Mouse (Mus musculus): ENCODE results near the gene Cfap43. TPM values are rescaled to one million over a fixed set of nuclear protein-coding genes. Genes with fewer than 3 reads are reported as not detected.

Cfap43 gene
- polyA plus RNA-seq, 1 experiment from 2014 or later, result not detected

GRCm38 (mm10) chr19:47900558-47900957 lies 18.5 kb downstream of the Cfap43 start:
- peaks cover 39% of the 10 kb centered on the region for H3K4me1 ChIP-seq (ENCODE audit: control insufficient read depth, insufficient read depth, low read length)
- WGBS (ENCODE audit: insufficient replicate concordance), result 73% methylated on average over 10 of the region's 10 CpGs
- H3K27me3 ChIP-seq (ENCODE audit: control insufficient read depth, insufficient read depth, low read length), result no peaks in the 10 kb centered on the region

GRCm38 (mm10) chr19:47900012-47900411 lies 19.1 kb downstream of the Cfap43 start:
- ATAC-seq (replicated peaks; ENCODE audit: insufficient number of reproducible peaks, low FRiP score, low TSS enrichment), result no peak
- Histone ChIP-seq H3K27ac (ENCODE audit: low read depth, low read length) (no peak overlapping the region), H3K27me3 (ENCODE audit: control insufficient read depth, insufficient read depth, low read length) (no peaks in the 10 kb centered on the region), H3K36me3 (ENCODE audit: control insufficient read depth, insufficient read depth, low read length) (peaks cover 21% of the 10 kb centered on the region), H3K4me1 (ENCODE audit: control insufficient read depth, insufficient read depth, low read length) (peaks cover 39% of the 10 kb centered on the region), H3K9me3 (replicated peaks; ENCODE audit: control insufficient read depth, low read length) (no peaks in the 10 kb centered on the region), H3K4me2 (no peak overlapping the region), H3K9ac (ENCODE audit: low read depth, low read length) (no peak overlapping the region), H3K4me3 (ENCODE audit: low read depth, low read length) (no peak overlapping the region)
- WGBS (ENCODE audit: insufficient replicate concordance), result 65% methylated on average over 6 of the region's 6 CpGs

More at GRCm38 (mm10) chr19:47900558-47900957, 18.5 kb downstream of the Cfap43 start:
- ATAC-seq (replicated peaks; ENCODE audit: insufficient number of reproducible peaks, low FRiP score, low TSS enrichment), result no peak
- Histone ChIP-seq H3K4me3 (ENCODE audit: low read depth, low read length) (no peak overlapping the region), H3K9ac (ENCODE audit: low read depth, low read length) (no peak overlapping the region), H3K4me2 (no peak overlapping the region), H3K36me3 (ENCODE audit: control insufficient read depth, insufficient read depth, low read length) (peaks cover 20% of the 10 kb centered on the region), H3K9me3 (replicated peaks; ENCODE audit: control insufficient read depth, low read length) (no peaks in the 10 kb centered on the region), H3K27ac (ENCODE audit: low read depth, low read length) (no peak overlapping the region)

GRCm38 (mm10) chr19:47898472-47899079 lies 20.5 kb downstream of the Cfap43 start:
- peaks cover 21% of the 10 kb centered on the region for H3K36me3 ChIP-seq (ENCODE audit: control insufficient read depth, insufficient read depth, low read length)
- no peak overlapping the region for H3K9ac ChIP-seq (ENCODE audit: low read depth, low read length)
- no peak overlapping the region for H3K4me2 ChIP-seq
- 77% methylated on average over 8 of the region's 8 CpGs for WGBS (ENCODE audit: insufficient replicate concordance)
- H3K27ac ChIP-seq (ENCODE audit: low read depth, low read length), result no peak overlapping the region
- no peak for ATAC-seq (replicated peaks; ENCODE audit: insufficient number of reproducible peaks, low FRiP score, low TSS enrichment)
- H3K4me1 ChIP-seq (ENCODE audit: control insufficient read depth, insufficient read depth, low read length), result peaks cover 35% of the 10 kb centered on the region
- H3K27me3 ChIP-seq (ENCODE audit: control insufficient read depth, insufficient read depth, low read length), result no peaks in the 10 kb centered on the region
- no peaks in the 10 kb centered on the region for H3K9me3 ChIP-seq (replicated peaks; ENCODE audit: control insufficient read depth, low read length)
- no peak overlapping the region for H3K4me3 ChIP-seq (ENCODE audit: low read depth, low read length)

- H3K27me3 ChIP-seq (ENCODE audit: control insufficient read depth, insufficient read depth, low read length), result no peaks in the 10 kb centered on the region
- H3K36me3 ChIP-seq (ENCODE audit: control insufficient read depth, insufficient read depth, low read length), result peaks cover 21% of the 10 kb centered on the region
- H3K9ac ChIP-seq (ENCODE audit: low read depth, low read length), result no peak overlapping the region
- WGBS (ENCODE audit: insufficient replicate concordance), result 90% methylated on average over 6 of the region's 6 CpGs
- no peak overlapping the region for H3K4me2 ChIP-seq
- no peak overlapping the region for H3K4me3 ChIP-seq (ENCODE audit: low read depth, low read length)
- 0 out of 2 replicates have a peak, but pooled peaks cover 4% of the 10 kb centered on the region for H3K4me1 ChIP-seq (ENCODE audit: control insufficient read depth, insufficient read depth, low read length)
- H3K27ac ChIP-seq (ENCODE audit: low read depth, low read length), result no peak overlapping the region
- no peaks in the 10 kb centered on the region for H3K9me3 ChIP-seq (replicated peaks; ENCODE audit: control insufficient read depth, low read length)
- no peak for ATAC-seq (replicated peaks; ENCODE audit: insufficient number of reproducible peaks, low FRiP score, low TSS enrichment)
Measured at GRCm38 (mm10) chr19:47893092-47893491, 26.0 kb downstream of the Cfap43 start.

GRCm38 (mm10) chr19:47891562-47892312 lies 27.4 kb downstream of the Cfap43 start:
- Histone ChIP-seq H3K4me2 (no peak overlapping the region), H3K9ac (ENCODE audit: low read depth, low read length) (no peak overlapping the region), H3K9me3 (replicated peaks; ENCODE audit: control insufficient read depth, low read length) (no peaks in the 10 kb centered on the region), H3K27me3 (ENCODE audit: control insufficient read depth, insufficient read depth, low read length) (no peaks in the 10 kb centered on the region), H3K4me3 (ENCODE audit: low read depth, low read length) (no peak overlapping the region), H3K36me3 (ENCODE audit: control insufficient read depth, insufficient read depth, low read length) (peaks cover 13% of the 10 kb centered on the region), H3K27ac (ENCODE audit: low read depth, low read length) (no peak overlapping the region), H3K4me1 (ENCODE audit: control insufficient read depth, insufficient read depth, low read length) (peaks cover 4% of the 10 kb centered on the region; the same call in 1 of the 2 replicates)
- WGBS (ENCODE audit: insufficient replicate concordance), result 65% methylated on average over 11 of the region's 11 CpGs
- ATAC-seq (replicated peaks; ENCODE audit: insufficient number of reproducible peaks, low FRiP score, low TSS enrichment), result no peak

GRCm38 (mm10) chr19:47890489-47891130 lies 28.5 kb downstream of the Cfap43 start:
- Histone ChIP-seq H3K4me2 (no peak overlapping the region), H3K36me3 (ENCODE audit: control insufficient read depth, insufficient read depth, low read length) (peaks cover 1% of the 10 kb centered on the region), H3K4me3 (ENCODE audit: low read depth, low read length) (no peak overlapping the region), H3K4me1 (ENCODE audit: control insufficient read depth, insufficient read depth, low read length) (peaks cover 11% of the 10 kb centered on the region), H3K9me3 (replicated peaks; ENCODE audit: control insufficient read depth, low read length) (no peaks in the 10 kb centered on the region), H3K9ac (ENCODE audit: low read depth, low read length) (no peak overlapping the region), H3K27me3 (ENCODE audit: control insufficient read depth, insufficient read depth, low read length) (no peaks in the 10 kb centered on the region), H3K27ac (ENCODE audit: low read depth, low read length) (no peak overlapping the region)
- no peak for ATAC-seq (replicated peaks; ENCODE audit: insufficient number of reproducible peaks, low FRiP score, low TSS enrichment)
- 67% methylated on average over 10 of the region's 10 CpGs for WGBS (ENCODE audit: insufficient replicate concordance)

- Histone ChIP-seq H3K27me3 (ENCODE audit: control insufficient read depth, insufficient read depth, low read length) (no peaks in the 10 kb centered on the region), H3K9ac (ENCODE audit: low read depth, low read length) (no peak overlapping the region), H3K27ac (ENCODE audit: low read depth, low read length) (no peak overlapping the region), H3K9me3 (replicated peaks; ENCODE audit: control insufficient read depth, low read length) (no peaks in the 10 kb centered on the region), H3K36me3 (ENCODE audit: control insufficient read depth, insufficient read depth, low read length) (no peaks in the 10 kb centered on the region), H3K4me1 (ENCODE audit: control insufficient read depth, insufficient read depth, low read length) (peaks cover 20% of the 10 kb centered on the region), H3K4me3 (ENCODE audit: low read depth, low read length) (no peak overlapping the region), H3K4me2 (no peak overlapping the region)
- no peak for ATAC-seq (replicated peaks; ENCODE audit: insufficient number of reproducible peaks, low FRiP score, low TSS enrichment)
- 87% methylated on average over 8 of the region's 8 CpGs for WGBS (ENCODE audit: insufficient replicate concordance)
Measured at GRCm38 (mm10) chr19:47888037-47888436, 31.1 kb downstream of the Cfap43 start.

- H3K27ac ChIP-seq (ENCODE audit: low read depth, low read length), result no peak overlapping the region
- ATAC-seq (replicated peaks; ENCODE audit: insufficient number of reproducible peaks, low FRiP score, low TSS enrichment), result no peak
- H3K4me1 ChIP-seq (ENCODE audit: control insufficient read depth, insufficient read depth, low read length), result peaks cover 17% of the 10 kb centered on the region
- H3K27me3 ChIP-seq (ENCODE audit: control insufficient read depth, insufficient read depth, low read length), result no peaks in the 10 kb centered on the region
- H3K9ac ChIP-seq (ENCODE audit: low read depth, low read length), result no peak overlapping the region
- WGBS (ENCODE audit: insufficient replicate concordance), result 85% methylated on average over 10 of the region's 10 CpGs
- no peak overlapping the region for H3K4me3 ChIP-seq (ENCODE audit: low read depth, low read length)
- H3K4me2 ChIP-seq, result no peak overlapping the region
- H3K36me3 ChIP-seq (ENCODE audit: control insufficient read depth, insufficient read depth, low read length), result no peaks in the 10 kb centered on the region
- no peaks in the 10 kb centered on the region for H3K9me3 ChIP-seq (replicated peaks; ENCODE audit: control insufficient read depth, low read length)
Measured at GRCm38 (mm10) chr19:47887417-47887816, 31.7 kb downstream of the Cfap43 start.
